In genomic region chr10:39558492-39559005, GRCm38 (mm10) we compare ENCODE assay signal across 10 mouse cellular contexts. TPM values are rescaled to one million over a fixed set of nuclear protein-coding genes. Genes with fewer than 3 reads are reported as not detected.
DNase-seq lines count a peak whose midpoint lies in the region; ATAC-seq and TF ChIP-seq lines count a peak whose summit lies in the region.
"Had no signal": no experiment of that assay in that cellular context is flagged by ENCODE, and none has a peak within 500 bp of the region (broad histone marks: within the 10 kb centered on the region; RNA-seq: fewer than 3 reads in every experiment).

No protein-coding gene starts in this region.

- TF ChIP-seq CTCF in heart, postnatal 0 days (IDR thresholded peaks at IDR 0.05; ENCODE audit: low read depth): no peak
- no peak for TF ChIP-seq CTCF in midbrain, postnatal 0 days (IDR thresholded peaks at IDR 0.05)

- no peak overlapping the region for H3K4me3 ChIP-seq in heart, postnatal 0 days (ENCODE audit: low read depth, low read length)
- no peak overlapping the region for H3K4me3 ChIP-seq in embryonic facial prominence, embryonic 15.5 days (replicated peaks)
- H3K4me3 ChIP-seq in hindbrain, embryonic 15.5 days: no peak overlapping the region
- H3K4me3 ChIP-seq in midbrain, postnatal 0 days (ENCODE audit: low read depth, low read length): no peak overlapping the region

- H3K9ac ChIP-seq in heart, postnatal 0 days (replicated peaks; ENCODE audit: low read depth, low read length): no peak overlapping the region
- no peak overlapping the region for H3K9ac ChIP-seq in embryonic facial prominence, embryonic 15.5 days
- H3K9ac ChIP-seq in hindbrain, embryonic 15.5 days: 0 out of 2 replicates have a peak overlapping the region, but pooled peaks have one; percentile 7
- H3K9ac ChIP-seq in midbrain, postnatal 0 days (replicated peaks; ENCODE audit: low read length, poor library complexity, severe bottlenecking): 0 out of 2 replicates have a peak overlapping the region, but pooled peaks have one; percentile 3

- intact Hi-C loops in heart, postnatal 36 days (cut with DNase I): loop anchor here (5.0 kb wide), 1 partner anchor 54 kb away; the partner anchor contains the start of gene Traf3ip2

- H3K4me1 ChIP-seq in heart, postnatal 0 days (ENCODE audit: control insufficient read depth, insufficient read depth): peaks cover 37% of the 10 kb centered on the region
- H3K4me1 ChIP-seq in embryonic facial prominence, embryonic 15.5 days: peaks cover 45% of the 10 kb centered on the region
- H3K4me1 ChIP-seq in hindbrain, embryonic 15.5 days (replicated peaks): peaks cover 65% of the 10 kb centered on the region
- H3K4me1 ChIP-seq in midbrain, postnatal 0 days (ENCODE audit: insufficient read depth, low read length): peaks cover 4% of the 10 kb centered on the region

- peaks cover 4% of the 10 kb centered on the region; the same call in 1 of the 2 replicates for H3K36me3 ChIP-seq in heart, postnatal 0 days (replicated peaks; ENCODE audit: control insufficient read depth, insufficient read depth, low read length)
- H3K36me3 ChIP-seq in embryonic facial prominence, embryonic 15.5 days: no peaks in the 10 kb centered on the region
- H3K36me3 ChIP-seq in hindbrain, embryonic 15.5 days: no peaks in the 10 kb centered on the region
- peaks cover 5% of the 10 kb centered on the region; the same call in 1 of the 2 replicates for H3K36me3 ChIP-seq in midbrain, postnatal 0 days (ENCODE audit: insufficient read depth, low read length)

- WGBS in heart, postnatal 0 days: 47% methylated on average over 5 of the region's 5 CpGs
- WGBS in embryonic facial prominence, embryonic 15.5 days: 48% methylated on average over 5 of the region's 5 CpGs
- WGBS in hindbrain, embryonic 15.5 days: 41% methylated on average over 5 of the region's 5 CpGs
- 45% methylated on average over 5 of the region's 5 CpGs for WGBS in midbrain, postnatal 0 days

- no peak for DNase-seq in heart, postnatal 0 days (ENCODE audit: low spot score)
- DNase-seq in heart, postnatal 36 days: no peak
- DNase-seq in midbrain, postnatal 0 days (ENCODE audit: low spot score): no peak
- no peak for DNase-seq in adrenal gland, adult 2 months
- DNase-seq in urinary bladder, postnatal 4 days (ENCODE audit: low spot score in 2 of 2): no peak
- DNase-seq in natural killer cell, adult 2 months (ENCODE audit: low spot score in 2 of 2): no peak
- DNase-seq: cerebellum, adult 18-20 months had no signal

- no peaks in the 10 kb centered on the region for H3K9me3 ChIP-seq in heart, postnatal 0 days (replicated peaks; ENCODE audit: control insufficient read depth, low read length)
- H3K9me3 ChIP-seq in embryonic facial prominence, embryonic 15.5 days (replicated peaks): no peaks in the 10 kb centered on the region
- no peaks in the 10 kb centered on the region for H3K9me3 ChIP-seq in hindbrain, embryonic 15.5 days
- no peaks in the 10 kb centered on the region for H3K9me3 ChIP-seq in midbrain, postnatal 0 days (ENCODE audit: low read length)

- no peak for ATAC-seq in heart, postnatal 0 days (ENCODE audit: insufficient read depth, low read depth)
- no peak for ATAC-seq in embryonic facial prominence, embryonic 15.5 days (ENCODE audit: insufficient number of reproducible peaks, low FRiP score, low TSS enrichment, low read depth)
- ATAC-seq in hindbrain, embryonic 15.5 days (ENCODE audit: low FRiP score, low read depth): no peak
- no peak for ATAC-seq in midbrain, postnatal 0 days (ENCODE audit: low FRiP score)

- TF ChIP-seq EP300 in heart, postnatal 0 days (IDR thresholded peaks at IDR 0.05; ENCODE audit: low read depth): no peak

- peak overlapping the region; percentile 61 for H3K27ac ChIP-seq in heart, postnatal 0 days (ENCODE audit: low read depth)
- H3K27ac ChIP-seq in embryonic facial prominence, embryonic 15.5 days (replicated peaks): 0 out of 2 replicates have a peak overlapping the region, but pooled peaks have one; percentile 48
- peak overlapping the region; percentile 73 for H3K27ac ChIP-seq in hindbrain, embryonic 15.5 days (replicated peaks)
- H3K27ac ChIP-seq in midbrain, postnatal 0 days (ENCODE audit: low read depth, low read length): peak overlapping the region; percentile 66
- H3K27ac ChIP-seq: macrophage had no signal

- H3K4me2 ChIP-seq in heart, postnatal 0 days (ENCODE audit: low read depth, low read length): no peak overlapping the region
- H3K4me2 ChIP-seq in embryonic facial prominence, embryonic 15.5 days (replicated peaks): no peak overlapping the region
- H3K4me2 ChIP-seq in hindbrain, embryonic 15.5 days: no peak overlapping the region
- no peak overlapping the region for H3K4me2 ChIP-seq in midbrain, postnatal 0 days (ENCODE audit: low read depth, low read length, poor library complexity, severe bottlenecking)

- H3K27me3 ChIP-seq in heart, postnatal 0 days (ENCODE audit: control insufficient read depth, insufficient read depth, low read length): no peaks in the 10 kb centered on the region
- no peaks in the 10 kb centered on the region for H3K27me3 ChIP-seq in embryonic facial prominence, embryonic 15.5 days
- no peaks in the 10 kb centered on the region for H3K27me3 ChIP-seq in hindbrain, embryonic 15.5 days
- no peaks in the 10 kb centered on the region for H3K27me3 ChIP-seq in midbrain, postnatal 0 days (ENCODE audit: insufficient read depth, low read length)

RNA-seq across cellular contexts. Expression of gene Traf3ip2, which starts 54.2 kb away (rescaled TPM):
- total RNA-seq in heart, postnatal 0 days (2014; rRNA removed; ENCODE audit: low replicate concordance): 6.4 and 9.9 TPM in 2 replicates
- 6.3 and 6.4 TPM in 2 replicates for polyA plus RNA-seq in heart, postnatal 0 days (2015; fragmentation: Nextera tagmentation; extraction: Ambion mirVana)
- 1 to 10 TPM; 7.2 to 8.0 TPM for total RNA-seq in heart, postnatal 36 days (2021)
- polyA plus RNA-seq in embryonic facial prominence, embryonic 15.5 days (2015; fragmentation: Nextera tagmentation; extraction: Ambion mirVana): 22.2 and 22.3 TPM in 2 replicates
- polyA plus RNA-seq in hindbrain, embryonic 15.5 days (2015; fragmentation: Nextera tagmentation; extraction: Ambion mirVana): 7.4 and 7.9 TPM in 2 replicates
- 0.47 and 1.9 TPM in 2 replicates for total RNA-seq in midbrain, postnatal 0 days (2014; rRNA removed)
- 4.2 and 6.1 TPM in 2 replicates for polyA plus RNA-seq in midbrain, postnatal 0 days (2015; fragmentation: Nextera tagmentation; extraction: Ambion mirVana)
- total RNA-seq in adrenal gland, adult 2 months (2021): 10 to 100 TPM; 15.3 to 19.1 TPM
- 20.2 and 24.2 TPM in 2 replicates for polyA plus RNA-seq in adrenal gland, adult 2 months (2012; rRNA removed)

Comparison
In these comparisons a context has a peak if more than half of its experiments do, and no peak if none do; other contexts are left out.
1. H3K9ac ChIP-seq: peak in hindbrain, embryonic 15.5 days (single experiment) and midbrain, postnatal 0 days (single experiment); none in heart, postnatal 0 days (single experiment) and embryonic facial prominence, embryonic 15.5 days (single experiment).
2. Peak in every context shown above with its lines, with median percentiles within 50 percentile points of each other: H3K27ac ChIP-seq.